Mouse (Mus musculus) urinary bladder, postnatal 25 days (tissue): ENCODE data around the gene Pga5.

Experiments
- DNase-seq: peaks from one replicate; pipeline ENCODE4 v3.0.0; 2022; ENCODE audit warnings: low spot score

Pga5 gene

GRCm38 (mm10) chr19:10665093-10665492 lies 12.8 kb downstream of the Pga5 start:
- no peak for DNase-seq

- DNase-seq = no peak
Measured at GRCm38 (mm10) chr19:10662665-10663064, 15.2 kb downstream of the Pga5 start.

GRCm38 (mm10) chr19:10661919-10662318 lies 16.0 kb downstream of the Pga5 start:
- no peak for DNase-seq

GRCm38 (mm10) chr19:10661373-10661772 lies 16.5 kb downstream of the Pga5 start:
- no peak for DNase-seq

GRCm38 (mm10) chr19:10658406-10658805 lies 19.5 kb downstream of the Pga5 start:
- DNase-seq = no peak

GRCm38 (mm10) chr19:10657742-10658141 lies 20.1 kb downstream of the Pga5 start:
- DNase-seq = no peak

GRCm38 (mm10) chr19:10656058-10656457 lies 21.8 kb downstream of the Pga5 start:
- no peak for DNase-seq

- DNase-seq = no peak
Measured at GRCm38 (mm10) chr19:10648156-10648555, 29.7 kb downstream of the Pga5 start.

GRCm38 (mm10) chr19:10645616-10646015 lies 32.3 kb downstream of the Pga5 start:
- no peak for DNase-seq

GRCm38 (mm10) chr19:10640589-10641378 lies 37.1 kb downstream of the Pga5 start:
- DNase-seq = no peak

GRCm38 (mm10) chr19:10640080-10640479 lies 37.8 kb downstream of the Pga5 start:
- no peak for DNase-seq

- no peak for DNase-seq
Measured at GRCm38 (mm10) chr19:10637840-10638239, 40.0 kb downstream of the Pga5 start.

GRCm38 (mm10) chr19:10634872-10635318 lies 43.0 kb downstream of the Pga5 start:
- peak; percentile 23 for DNase-seq

- peak; percentile 15 for DNase-seq
Measured at GRCm38 (mm10) chr19:10634106-10634871, 43.6 kb downstream of the Pga5 start, which contains the start of gene Vwce. Gene Vwce (plus strand): TSS chr19:10634213.
